Mouse (Mus musculus) neural tube, embryonic 13.5 days (tissue): Measurements from ENCODE around the gene Cyp26a1. TPM values are rescaled to one million over a fixed set of nuclear protein-coding genes. Genes with fewer than 3 reads are reported as not detected.

Experiments used
- ATAC-seq: fragments of 200-750 bp; cut with Nextera tagmentation; 2 replicates; pipeline ENCODE4 v1.8.0; 2017; ENCODE audit warnings: low read depth, mild to moderate bottlenecking, moderate TSS enrichment, moderate library complexity
- H3K27ac ChIP-seq: fragments of 300-500 bp; sonication (generic); replicated peaks from 2 replicates; pipeline ENCODE4 v1.5.1; 2015; ENCODE audit warnings: moderate library complexity, mild to moderate bottlenecking, inconsistent platforms
- H3K27me3 ChIP-seq: fragments of 300-500 bp; sonication (generic); 2 replicates; pipeline ENCODE4 v1.6.1; 2015; ENCODE audit warnings: mild to moderate bottlenecking, inconsistent platforms
- H3K36me3 ChIP-seq: fragments of 300-500 bp; sonication (generic); 2 replicates; pipeline ENCODE4 v1.6.1; 2015; ENCODE audit warnings: mild to moderate bottlenecking, inconsistent platforms
- H3K4me1 ChIP-seq: fragments of 300-500 bp; sonication (generic); replicated peaks from 2 replicates; pipeline ENCODE4 v1.6.1; 2015; ENCODE audit warnings: inconsistent platforms
- H3K4me2 ChIP-seq: fragments of 300-500 bp; sonication (generic); 2 replicates; pipeline ENCODE4 v1.6.1; 2015; ENCODE audit warnings: inconsistent platforms, mild to moderate bottlenecking, moderate library complexity
- H3K4me3 ChIP-seq: fragments of 300-500 bp; sonication (generic); 2 replicates; pipeline ENCODE4 v1.5.1; 2015; ENCODE audit warnings: mild to moderate bottlenecking, inconsistent platforms
- H3K9ac ChIP-seq: fragments of 300-500 bp; sonication (generic); 2 replicates; pipeline ENCODE4 v1.6.1; 2015; ENCODE audit warnings: moderate library complexity, mild to moderate bottlenecking, inconsistent platforms
- H3K9me3 ChIP-seq: fragments of 300-500 bp; sonication (generic); 2 replicates; pipeline ENCODE4 v1.6.1; 2016; ENCODE audit warnings: inconsistent platforms
- WGBS: fragments of 180-500 bp; shearing (Covaris S2); methylation state at CpG from one replicate; pipeline ENCODE4 v1.1.7; 2015; 5-methylcytosine and 5-hydroxymethylcytosine counted together
- polyA plus RNA-seq: library from polyadenylated mRNA; unstranded; fragments of >200 nt; fragmentation: Nextera tagmentation; extraction: Ambion mirVana; gene quantifications from 2 replicates; pipeline ENCODE4 v1.2.1, GENCODE M21; 2015

Gene Cyp26a1
- polyA plus RNA-seq, 1 experiment from 2014 or later = 2.8 TPM

DNA sequence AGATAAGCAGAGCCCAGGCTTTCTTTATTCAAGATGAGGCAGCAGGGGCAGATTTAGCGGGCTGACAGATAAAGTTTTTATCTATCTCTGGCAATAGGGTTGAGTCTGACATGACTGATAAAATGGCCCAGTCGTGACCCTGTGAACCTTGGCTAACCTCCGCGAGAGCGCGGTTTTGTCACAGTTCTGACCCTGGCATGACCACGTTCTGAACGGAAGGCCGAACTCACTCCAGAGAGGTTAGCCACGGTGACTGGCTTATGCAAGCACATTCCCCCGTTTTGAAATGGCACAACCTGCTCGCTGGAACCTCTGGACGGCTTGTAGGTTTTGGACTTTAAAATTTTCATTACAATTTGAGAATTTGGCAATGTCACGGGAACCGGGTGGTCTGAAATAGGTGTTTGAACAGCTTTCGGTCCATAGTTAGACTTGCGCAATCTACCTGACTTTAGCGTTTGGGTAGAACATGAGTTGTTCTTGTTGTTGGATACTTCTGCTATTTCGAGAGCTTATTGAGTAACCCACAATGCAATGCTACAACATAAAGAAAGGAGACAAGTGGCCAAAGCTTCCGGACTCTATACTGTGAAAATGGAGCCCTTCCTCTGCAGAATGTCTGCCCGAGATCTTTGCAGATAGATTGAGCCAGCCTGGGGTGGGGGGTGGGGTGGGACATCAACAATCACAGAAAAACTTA, 4.9 kb downstream of the Cyp26a1 start:
- H3K27me3 ChIP-seq = peaks cover 75% of the 10 kb centered on the region
- WGBS = 67% methylated on average over 21 of the region's 21 CpGs

DNA sequence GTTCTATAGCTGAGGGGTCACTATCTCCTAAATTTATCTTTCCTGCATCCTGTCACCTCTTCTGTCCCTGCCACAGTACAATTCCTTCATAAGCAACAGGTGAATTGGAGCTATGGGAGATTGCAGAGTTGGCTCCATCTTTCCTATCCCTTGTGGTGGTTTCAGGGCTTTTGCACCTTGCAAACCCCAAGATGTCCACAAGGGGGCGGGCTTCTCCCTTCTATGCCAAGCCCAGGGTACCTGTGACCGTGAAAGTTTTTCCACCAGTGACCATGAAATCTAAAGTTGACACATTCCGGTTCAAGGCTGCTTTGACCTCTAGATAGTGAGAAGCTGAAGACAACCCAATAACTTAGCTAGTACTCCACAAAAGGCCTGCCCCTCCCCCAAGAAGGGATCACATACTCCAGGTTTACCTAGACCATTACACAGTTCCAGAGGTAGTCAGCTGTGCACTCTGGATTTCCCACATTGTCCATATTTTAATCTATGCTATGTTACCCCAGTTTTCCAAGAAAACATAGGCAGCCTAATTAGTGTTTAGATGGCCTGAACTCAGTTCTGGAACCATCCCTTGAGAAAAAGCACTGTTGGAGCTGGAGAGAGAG, 6.4 kb downstream of the Cyp26a1 start:
- no peaks in the 10 kb centered on the region for H3K9me3 ChIP-seq
- no peak overlapping the region for H3K9ac ChIP-seq
- H3K4me2 ChIP-seq = no peak overlapping the region
- 10% methylated on average over 3 of the region's 3 CpGs for WGBS
- H3K4me3 ChIP-seq = no peak overlapping the region
- no peak overlapping the region for H3K27ac ChIP-seq
- peaks cover 3% of the 10 kb centered on the region for H3K4me1 ChIP-seq
- H3K36me3 ChIP-seq = no peaks in the 10 kb centered on the region
- ATAC-seq = 0 out of 2 replicates have a peak, but pooled peaks have one; percentile 53
- H3K27me3 ChIP-seq = peaks cover 60% of the 10 kb centered on the region

More for the DNA sequence above, 4.9 kb downstream of the Cyp26a1 start:
- Histone ChIP-seq H3K27ac (no peak overlapping the region), H3K9ac (no peak overlapping the region), H3K4me2 (no peak overlapping the region), H3K4me1 (peaks cover 17% of the 10 kb centered on the region), H3K9me3 (no peaks in the 10 kb centered on the region), H3K4me3 (no peak overlapping the region), H3K36me3 (no peaks in the 10 kb centered on the region)
- no peak for ATAC-seq

DNA sequence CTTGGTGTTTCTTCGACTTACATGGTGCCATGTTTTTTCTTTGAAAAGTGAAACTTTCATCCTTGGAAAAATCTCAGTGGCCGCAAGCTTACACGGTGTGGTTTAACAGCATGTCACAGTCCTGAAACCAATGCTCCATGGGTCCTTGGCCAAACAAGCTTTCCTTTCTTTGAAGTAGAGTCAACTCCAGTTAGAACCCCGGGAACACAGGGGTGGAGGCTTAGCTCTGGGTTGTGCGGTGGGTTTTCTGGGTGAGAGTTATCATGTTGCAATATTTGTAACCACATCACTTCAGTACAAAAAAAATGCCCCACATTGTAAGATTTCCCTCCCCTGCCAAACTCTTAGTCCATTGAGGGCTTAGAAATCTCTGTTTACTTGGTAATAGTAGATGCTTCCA, 8.1 kb downstream of the Cyp26a1 start:
- WGBS = 89% methylated on average over 5 of the region's 5 CpGs
- Histone ChIP-seq H3K9me3 (no peaks in the 10 kb centered on the region), H3K27me3 (peaks cover 43% of the 10 kb centered on the region), H3K4me1 (no peaks in the 10 kb centered on the region), H3K36me3 (no peaks in the 10 kb centered on the region), H3K27ac (no peak overlapping the region), H3K9ac (no peak overlapping the region), H3K4me3 (no peak overlapping the region), H3K4me2 (no peak overlapping the region)
- ATAC-seq = no peak

DNA sequence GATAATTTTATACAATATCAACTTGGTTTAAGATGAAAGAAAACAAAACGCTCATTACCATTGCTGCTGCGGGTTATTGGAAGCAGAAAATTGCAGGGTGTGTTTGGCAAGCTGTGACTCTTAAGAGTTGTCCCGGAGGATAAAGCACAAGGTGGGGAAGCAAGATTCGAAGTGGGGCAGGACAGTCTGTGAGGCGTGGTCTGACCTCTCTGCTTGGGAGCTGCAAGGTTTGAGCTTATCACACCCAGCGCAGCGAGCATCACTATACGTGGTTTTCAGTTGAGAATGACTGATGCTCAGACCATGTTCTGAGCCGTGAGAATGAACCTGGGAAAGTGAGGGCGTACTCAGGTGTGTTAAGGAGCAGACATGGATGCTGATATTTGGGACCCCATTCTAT, 17.1 kb downstream of the Cyp26a1 start:
- H3K27me3 ChIP-seq = no peaks in the 10 kb centered on the region
- no peaks in the 10 kb centered on the region for H3K4me1 ChIP-seq
- H3K9me3 ChIP-seq = no peaks in the 10 kb centered on the region
- no peak for ATAC-seq
- H3K27ac ChIP-seq = no peak overlapping the region
- H3K9ac ChIP-seq = no peak overlapping the region
- H3K4me3 ChIP-seq = no peak overlapping the region
- no peaks in the 10 kb centered on the region for H3K36me3 ChIP-seq
- H3K4me2 ChIP-seq = no peak overlapping the region
- 83% methylated on average over 10 of the region's 10 CpGs for WGBS

- Histone ChIP-seq H3K4me2 (no peak overlapping the region), H3K4me1 (no peaks in the 10 kb centered on the region), H3K27me3 (no peaks in the 10 kb centered on the region), H3K9me3 (no peaks in the 10 kb centered on the region), H3K9ac (no peak overlapping the region), H3K4me3 (no peak overlapping the region), H3K36me3 (no peaks in the 10 kb centered on the region), H3K27ac (no peak overlapping the region)
- no peak for ATAC-seq
- WGBS = 73% methylated on average over 1 of the region's 1 CpGs
Observed at GRCm38 (mm10) chr19:37715980-37716379, 18.4 kb downstream of the Cyp26a1 start.

DNA sequence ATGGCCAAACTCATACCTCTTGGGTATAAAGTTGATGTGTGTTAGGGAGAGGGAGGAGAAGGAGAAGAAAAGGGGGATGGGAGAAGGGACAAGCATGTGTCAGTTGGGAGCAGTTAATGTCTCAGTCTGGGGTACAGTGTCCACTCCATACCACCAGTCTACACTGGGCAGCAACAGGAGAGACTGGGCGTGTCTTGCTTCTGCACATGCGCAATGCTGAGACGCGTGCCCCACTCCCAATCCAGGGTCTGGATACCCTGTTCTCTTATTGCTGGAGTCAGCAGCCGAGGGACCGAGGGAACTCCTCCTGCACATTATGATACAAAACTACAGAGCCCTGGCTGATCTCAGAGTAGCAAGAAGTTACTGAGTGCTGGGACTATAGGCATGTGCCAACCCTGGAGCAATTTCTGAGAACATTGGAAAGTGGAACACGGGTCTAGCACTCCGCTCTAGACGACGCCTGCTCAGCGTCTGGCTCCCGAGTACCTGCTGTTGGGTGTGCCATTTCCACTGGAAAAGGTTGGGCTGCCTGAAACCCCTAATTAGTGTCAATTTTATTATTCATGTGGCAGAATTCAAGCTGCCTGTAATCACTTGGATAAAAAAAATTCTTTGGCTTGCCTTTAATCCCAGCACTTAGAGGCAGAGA, 19.1 kb downstream of the Cyp26a1 start:
- H3K4me2 ChIP-seq = no peak overlapping the region

GRCm38 (mm10) chr19:37719166-37719565, 21.6 kb downstream of the Cyp26a1 start:
- H3K4me2 ChIP-seq = no peak overlapping the region
- no peaks in the 10 kb centered on the region for H3K9me3 ChIP-seq
- no peaks in the 10 kb centered on the region for H3K36me3 ChIP-seq
- H3K27me3 ChIP-seq = no peaks in the 10 kb centered on the region
- no peak overlapping the region for H3K27ac ChIP-seq
- H3K4me3 ChIP-seq = no peak overlapping the region
- ATAC-seq = no peak
- 50% methylated on average over 1 of the region's 1 CpGs for WGBS
- H3K4me1 ChIP-seq = no peaks in the 10 kb centered on the region
- H3K9ac ChIP-seq = no peak overlapping the region

More for the DNA sequence above, 19.1 kb downstream of the Cyp26a1 start:
- no peak overlapping the region for H3K9ac ChIP-seq
- 92% methylated on average over 12 of the region's 12 CpGs for WGBS
- H3K27me3 ChIP-seq = no peaks in the 10 kb centered on the region
- no peaks in the 10 kb centered on the region for H3K9me3 ChIP-seq
- no peak for ATAC-seq
- H3K27ac ChIP-seq = no peak overlapping the region
- no peaks in the 10 kb centered on the region for H3K4me1 ChIP-seq
- H3K4me3 ChIP-seq = no peak overlapping the region
- no peaks in the 10 kb centered on the region for H3K36me3 ChIP-seq

DNA sequence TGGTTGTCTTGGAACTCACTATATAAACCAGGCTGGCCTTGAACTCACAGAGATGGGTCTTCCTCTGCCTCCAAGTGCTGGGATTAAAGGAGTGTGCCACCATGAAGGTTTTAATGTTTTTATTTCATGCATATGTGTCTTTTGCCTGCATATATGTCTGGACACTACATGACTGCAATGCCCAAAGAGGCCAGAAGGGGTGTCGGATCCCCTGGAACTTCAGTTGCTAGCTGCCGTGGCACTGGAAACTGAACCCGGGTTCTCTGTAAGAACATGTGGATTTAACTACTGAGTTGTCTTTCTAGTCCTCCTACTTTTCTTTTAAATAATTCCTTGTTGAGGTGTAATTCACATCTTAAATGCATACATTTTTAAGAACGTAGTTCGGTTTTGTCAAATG, 27.0 kb downstream of the Cyp26a1 start:
- Histone ChIP-seq H3K4me2 (no peak overlapping the region), H3K9me3 (no peaks in the 10 kb centered on the region), H3K4me1 (no peaks in the 10 kb centered on the region), H3K27ac (no peak overlapping the region), H3K36me3 (no peaks in the 10 kb centered on the region), H3K9ac (no peak overlapping the region), H3K27me3 (no peaks in the 10 kb centered on the region), H3K4me3 (no peak overlapping the region)
- 95% methylated on average over 5 of the region's 5 CpGs for WGBS
- no peak for ATAC-seq

GRCm38 (mm10) chr19:37726585-37726984, 29.0 kb downstream of the Cyp26a1 start:
- no peaks in the 10 kb centered on the region for H3K4me1 ChIP-seq
- no peak for ATAC-seq
- no peak overlapping the region for H3K9ac ChIP-seq
- H3K27ac ChIP-seq = no peak overlapping the region
- no peaks in the 10 kb centered on the region for H3K9me3 ChIP-seq
- no peak overlapping the region for H3K4me2 ChIP-seq
- no peaks in the 10 kb centered on the region for H3K36me3 ChIP-seq
- H3K27me3 ChIP-seq = no peaks in the 10 kb centered on the region
- H3K4me3 ChIP-seq = no peak overlapping the region
- 91% methylated on average over 7 of the region's 7 CpGs for WGBS

DNA sequence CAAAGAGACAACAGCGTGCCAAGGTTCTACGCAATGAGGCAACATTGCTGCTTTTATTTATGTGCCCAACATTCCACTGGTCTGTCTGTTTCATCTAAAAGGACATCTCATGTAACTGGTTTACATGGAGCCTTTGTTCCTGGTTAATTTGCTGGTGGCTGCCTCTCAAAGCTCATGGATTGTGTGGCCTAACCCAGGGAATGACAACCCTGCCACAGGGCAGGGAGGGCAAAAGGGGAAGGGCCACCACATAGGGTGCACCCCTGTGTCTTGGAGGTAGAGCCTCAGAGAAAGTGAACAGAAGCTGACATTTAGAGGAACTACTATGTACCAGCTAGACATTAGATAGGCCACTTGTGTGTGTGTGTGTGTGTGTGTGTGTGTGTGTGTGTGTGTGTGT, 29.8 kb downstream of the Cyp26a1 start:
- Histone ChIP-seq H3K36me3 (no peaks in the 10 kb centered on the region), H3K4me2 (no peak overlapping the region), H3K4me3 (no peak overlapping the region), H3K27me3 (no peaks in the 10 kb centered on the region), H3K27ac (no peak overlapping the region), H3K4me1 (no peaks in the 10 kb centered on the region), H3K9ac (no peak overlapping the region), H3K9me3 (no peaks in the 10 kb centered on the region)
- WGBS = 95% methylated on average over 2 of the region's 2 CpGs
- no peak for ATAC-seq

DNA sequence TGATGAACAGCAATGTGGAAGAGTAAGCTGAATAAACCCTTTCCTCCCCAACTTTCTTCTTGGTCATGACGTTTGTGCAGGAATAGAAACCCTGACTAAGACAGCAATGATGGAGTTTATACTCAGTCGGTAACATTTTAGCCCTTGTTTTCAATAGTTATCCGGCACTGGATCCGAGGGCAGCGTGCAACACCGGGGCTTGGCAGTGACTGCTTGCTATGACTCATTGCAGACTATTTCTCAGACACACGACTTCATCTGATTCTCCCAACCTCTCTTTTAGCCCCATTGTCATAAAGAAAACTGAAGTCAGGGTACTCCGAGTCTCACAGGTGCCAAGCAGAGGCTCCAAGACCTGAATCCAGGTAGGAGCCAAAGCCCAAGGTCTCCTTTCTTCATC, 37.8 kb downstream of the Cyp26a1 start:
- Histone ChIP-seq H3K27ac (no peak overlapping the region), H3K4me3 (no peak overlapping the region), H3K36me3 (no peaks in the 10 kb centered on the region), H3K9me3 (no peaks in the 10 kb centered on the region), H3K4me1 (no peaks in the 10 kb centered on the region), H3K9ac (no peak overlapping the region), H3K4me2 (no peak overlapping the region), H3K27me3 (0 out of 2 replicates have a peak, but pooled peaks cover 3% of the 10 kb centered on the region)
- no peak for ATAC-seq
- WGBS = 85% methylated on average over 8 of the region's 8 CpGs

GRCm38 (mm10) chr19:37738575-37738974, 41.0 kb downstream of the Cyp26a1 start:
- Histone ChIP-seq H3K36me3 (no peaks in the 10 kb centered on the region), H3K27me3 (0 out of 2 replicates have a peak, but pooled peaks cover 3% of the 10 kb centered on the region), H3K9ac (no peak overlapping the region), H3K27ac (no peak overlapping the region), H3K9me3 (no peaks in the 10 kb centered on the region), H3K4me1 (no peaks in the 10 kb centered on the region), H3K4me3 (no peak overlapping the region), H3K4me2 (no peak overlapping the region)
- 94% methylated on average over 3 of the region's 3 CpGs for WGBS
- ATAC-seq = no peak
